Mouse (Mus musculus): ENCODE measurements at regions not wholly inside any gene's neighbourhood (a gene's known extent, or its start where the extent isn't known, plus 50 kb on each side); places are given as distances from the start of the nearest gene placed in this dataset.

- TF ChIP-seq POLR2A (IDR thresholded peaks at IDR 0.05; ENCODE audit: low read depth, low read length) = no peak
- no peak for TF ChIP-seq CTCF (IDR thresholded peaks at IDR 0.05; ENCODE audit: borderline replicate concordance, insufficient read depth, low read length)
Observed at GRCm38 (mm10) chr3:131943436-131943835, 141.7 kb upstream of the Dkk2 start.

Measured in embryonic fibroblast, embryonic 13.5 days (primary cell).